In genomic region chr19:23141391-23142281, GRCm38 (mm10) we compare ENCODE assay signal across 7 mouse cellular contexts. TPM values are rescaled to one million over a fixed set of nuclear protein-coding genes. Genes with fewer than 3 reads are reported as not detected.
A peak's percentile ranks its signal among the peaks of the same experiment; 100 is the strongest.
DNase-seq lines count a peak whose midpoint lies in the region; ATAC-seq and TF ChIP-seq lines count a peak whose summit lies in the region.

No protein-coding gene starts in this region.

- peak; percentile 68 for TF ChIP-seq EP300 in heart, adult 2 months (IDR thresholded peaks at IDR 0.05; ENCODE audit: insufficient read depth, low read depth, low read length)

- H3K36me3 ChIP-seq in embryonic facial prominence, embryonic 11.5 days (replicated peaks; ENCODE audit: control insufficient read depth, insufficient read depth, low read depth, low read length), result no peaks in the 10 kb centered on the region
- H3K36me3 ChIP-seq in heart, adult 2 months (ENCODE audit: control insufficient read depth, insufficient read depth, low read length), result peaks cover 23% of the 10 kb centered on the region
- H3K36me3 ChIP-seq in kidney, adult 2 months (ENCODE audit: control insufficient read depth, insufficient read depth, low read length), result no peaks in the 10 kb centered on the region; the same call in 1 of the 2 replicates
- H3K36me3 ChIP-seq in limb, embryonic 13.5 days, result no peaks in the 10 kb centered on the region
- no peaks in the 10 kb centered on the region for H3K36me3 ChIP-seq in midbrain, embryonic 12.5 days

- DNase-seq in adrenal gland, postnatal 14 days, result peak; percentile 92
- DNase-seq in embryonic facial prominence, embryonic 11.5 days (ENCODE audit: low spot score), result peak; percentile 34
- DNase-seq in heart, adult 2 months, result peak; percentile 87 to 89
- peak; percentile 82 for DNase-seq in kidney, adult 2 months
- DNase-seq in spleen, adult 18-20 months, result peak; percentile 29 to 60

- peaks cover 6% of the 10 kb centered on the region for H3K4me1 ChIP-seq in embryonic facial prominence, embryonic 11.5 days (ENCODE audit: control insufficient read depth, insufficient read depth, low read length)
- peaks cover 16% of the 10 kb centered on the region for H3K4me1 ChIP-seq in heart, adult 2 months (ENCODE audit: control insufficient read depth, insufficient read depth, low read length)
- peaks cover 19% of the 10 kb centered on the region for H3K4me1 ChIP-seq in kidney, adult 2 months (ENCODE audit: control insufficient read depth, insufficient read depth, low read length)
- peaks cover 20% of the 10 kb centered on the region for H3K4me1 ChIP-seq in limb, embryonic 13.5 days
- H3K4me1 ChIP-seq in midbrain, embryonic 12.5 days, result peaks cover 14% of the 10 kb centered on the region

- peak overlapping the region; percentile 53 for H3K4me3 ChIP-seq in embryonic facial prominence, embryonic 11.5 days (ENCODE audit: low read depth, low read length)
- H3K4me3 ChIP-seq in heart, adult 2 months, result peak overlapping the region; percentile 62
- H3K4me3 ChIP-seq in kidney, adult 2 months (ENCODE audit: insufficient read depth, low read depth, low read length), result peak overlapping the region; percentile 94
- H3K4me3 ChIP-seq in limb, embryonic 13.5 days, result peak overlapping the region; percentile 63
- peak overlapping the region; percentile 50 for H3K4me3 ChIP-seq in midbrain, embryonic 12.5 days

- TF ChIP-seq POLR2A in heart, adult 2 months (IDR thresholded peaks at IDR 0.05; ENCODE audit: insufficient read depth, low read depth, low read length), result peak; percentile 62
- peak; percentile 33 for TF ChIP-seq POLR2A in kidney, adult 2 months (IDR thresholded peaks at IDR 0.05; ENCODE audit: low read depth, low read length)

- H3K9ac ChIP-seq in embryonic facial prominence, embryonic 11.5 days (replicated peaks; ENCODE audit: low read length), result peak overlapping the region; percentile 55
- peak overlapping the region; percentile 99 for H3K9ac ChIP-seq in heart, adult 2 months (ENCODE audit: low read depth, low read length)
- peak overlapping the region; percentile 67 for H3K9ac ChIP-seq in limb, embryonic 13.5 days
- H3K9ac ChIP-seq in midbrain, embryonic 12.5 days (replicated peaks), result peak overlapping the region; percentile 35

- intact Hi-C loops in heart, adult 2 months (cut with DNase I), result loop anchor here (5.0 kb wide), 1 partner anchor 199 kb away; no protein-coding TSS in a partner anchor

- TF ChIP-seq CTCF in heart, adult 2 months (IDR thresholded peaks at IDR 0.05), result no peak
- TF ChIP-seq CTCF in kidney, adult 2 months (conservative IDR thresholded peaks at IDR 0.05; ENCODE audit: insufficient read depth, insufficient read length, low read depth, low read length), result no peak

- peaks cover 9% of the 10 kb centered on the region for H3K79me2 ChIP-seq in heart, adult 2 months (replicated peaks; ENCODE audit: control insufficient read depth, insufficient read depth, low read length)

- no peak for ATAC-seq in embryonic facial prominence, embryonic 11.5 days (replicated peaks; ENCODE audit: insufficient number of reproducible peaks, low FRiP score, low TSS enrichment, low read depth)
- ATAC-seq in limb, embryonic 13.5 days (ENCODE audit: low FRiP score, low read depth), result no peak; the same call in 1 of the 2 replicates
- peak; percentile 21 for ATAC-seq in midbrain, embryonic 12.5 days (ENCODE audit: low FRiP score, low read depth)

- no peak overlapping the region for H3K27ac ChIP-seq in embryonic facial prominence, embryonic 11.5 days (replicated peaks; ENCODE audit: low read depth, low read length)
- peak overlapping the region; percentile 100 for H3K27ac ChIP-seq in heart, adult 2 months
- H3K27ac ChIP-seq in kidney, adult 2 months (ENCODE audit: insufficient read depth, low read depth, low read length), result peak overlapping the region; percentile 100
- peak overlapping the region; percentile 15; the same call in 1 of the 2 replicates for H3K27ac ChIP-seq in limb, embryonic 13.5 days
- H3K27ac ChIP-seq in midbrain, embryonic 12.5 days (replicated peaks), result no peak overlapping the region

- H3K4me2 ChIP-seq in embryonic facial prominence, embryonic 11.5 days (ENCODE audit: low read depth, low read length), result peak overlapping the region; percentile 98
- H3K4me2 ChIP-seq in limb, embryonic 13.5 days (replicated peaks), result peak overlapping the region; percentile 98
- peak overlapping the region; percentile 75 for H3K4me2 ChIP-seq in midbrain, embryonic 12.5 days (replicated peaks)

- H3K9me3 ChIP-seq in embryonic facial prominence, embryonic 11.5 days (replicated peaks; ENCODE audit: control insufficient read depth, low read length), result no peaks in the 10 kb centered on the region
- H3K9me3 ChIP-seq in limb, embryonic 13.5 days, result no peaks in the 10 kb centered on the region
- H3K9me3 ChIP-seq in midbrain, embryonic 12.5 days, result no peaks in the 10 kb centered on the region

- WGBS in embryonic facial prominence, embryonic 11.5 days, result under 1% methylated on average over 67 of the region's 94 CpGs
- under 1% methylated on average over 94 of the region's 94 CpGs for WGBS in heart, adult 2 months
- under 1% methylated on average over 94 of the region's 94 CpGs for WGBS in kidney, adult 2 months
- under 1% methylated on average over 93 of the region's 94 CpGs for WGBS in limb, embryonic 13.5 days
- WGBS in midbrain, embryonic 12.5 days, result under 1% methylated on average over 87 of the region's 94 CpGs

- H3K27me3 ChIP-seq in embryonic facial prominence, embryonic 11.5 days (ENCODE audit: control insufficient read depth, insufficient read depth, low read length), result peaks cover 22% of the 10 kb centered on the region
- no peaks in the 10 kb centered on the region for H3K27me3 ChIP-seq in heart, adult 2 months (ENCODE audit: control insufficient read depth, insufficient read depth, low read length)
- H3K27me3 ChIP-seq in kidney, adult 2 months (replicated peaks; ENCODE audit: control insufficient read depth, insufficient read depth, low read length), result no peaks in the 10 kb centered on the region
- H3K27me3 ChIP-seq in limb, embryonic 13.5 days, result peaks cover 42% of the 10 kb centered on the region
- H3K27me3 ChIP-seq in midbrain, embryonic 12.5 days, result peaks cover 55% of the 10 kb centered on the region

RNA-seq across cellular contexts. Expression of gene Klf9, which starts 0.6 kb away (rescaled TPM):
- total RNA-seq in adrenal gland, postnatal 14 days (2021), result 104 and 116 TPM in 2 replicates
- 0.81 and 1.0 TPM in 2 replicates for polyA plus RNA-seq in embryonic facial prominence, embryonic 11.5 days (2014; fragmentation: Nextera tagmentation; extraction: Ambion mirVana)
- 100 to 1,000 TPM; 121 to 142 TPM for total RNA-seq in heart, adult 2 months (2021)
- 40.3 and 47.1 TPM in 2 replicates for polyA plus RNA-seq in heart, adult 2 months (2012; rRNA removed)
- polyA plus RNA-seq in kidney, adult 2 months (2012; rRNA removed), result 59.3 and 62.3 TPM in 2 replicates
- 1.8 and 1.9 TPM in 2 replicates for polyA plus RNA-seq in limb, embryonic 13.5 days (2015; fragmentation: Nextera tagmentation; extraction: Ambion mirVana)
- 0.80 and 1.1 TPM in 2 replicates for polyA plus RNA-seq in midbrain, embryonic 12.5 days (2016; fragmentation: Nextera tagmentation; extraction: Ambion mirVana)

Comparison
In these comparisons a context has a peak if more than half of its experiments do, and no peak if none do; other contexts are left out.
1. DNase-seq: peak in every context shown above with its lines; median percentile 92 in adrenal gland, postnatal 14 days; 88 in heart, adult 2 months; 82 in kidney, adult 2 months; 44 in spleen, adult 18-20 months; 34 in embryonic facial prominence, embryonic 11.5 days.
2. H3K27ac ChIP-seq: peak in heart, adult 2 months (single experiment), kidney, adult 2 months (single experiment) and limb, embryonic 13.5 days (single experiment); none in embryonic facial prominence, embryonic 11.5 days (single experiment) and midbrain, embryonic 12.5 days (single experiment).
3. H3K9ac ChIP-seq: peak in every context shown above with its lines; median percentile 99 in heart, adult 2 months; 67 in limb, embryonic 13.5 days; 55 in embryonic facial prominence, embryonic 11.5 days; 35 in midbrain, embryonic 12.5 days.
4. RNA of gene Klf9, which starts 0.6 kb away (polyA plus RNA-seq): 59.3 to 62.3 TPM in kidney, adult 2 months and 40.3 to 47.1 TPM in heart, adult 2 months; 1.8 to 1.9 TPM in limb, embryonic 13.5 days, 0.80 to 1.1 TPM in midbrain, embryonic 12.5 days and 0.81 to 1.0 TPM in embryonic facial prominence, embryonic 11.5 days; every median in the first group is over 10 times any median in the second.
5. Peak in every context shown above with its lines, with median percentiles within 50 percentile points of each other: H3K4me2 ChIP-seq and H3K4me3 ChIP-seq.